Mouse (Mus musculus) small intestine, adult 2 months (tissue): ENCODE results near the gene Map3k13. TPM values are rescaled to one million over a fixed set of nuclear protein-coding genes. Genes with fewer than 3 reads are reported as not detected.

Experiments
- H3K27ac ChIP-seq: fragments of 200-500 bp; 2 replicates; pipeline ENCODE4 v1.5.1; 2012; ENCODE audit warnings: low read depth, low read length, control low read depth, inconsistent platforms; ENCODE audit not compliant: insufficient read depth
- H3K27me3 ChIP-seq: fragments of 200-500 bp; 2 replicates; pipeline ENCODE4 v1.6.1; 2012; ENCODE audit warnings: mild to moderate bottlenecking, moderate library complexity, low read length, inconsistent platforms; ENCODE audit not compliant: control insufficient read depth, insufficient read depth
- H3K36me3 ChIP-seq: fragments of 200-500 bp; 2 replicates; pipeline ENCODE4 v1.6.1; 2012; ENCODE audit warnings: mild to moderate bottlenecking, low read length, control low read depth, inconsistent platforms; ENCODE audit not compliant: control insufficient read depth, insufficient read depth
- H3K4me1 ChIP-seq: fragments of 200-500 bp; 2 replicates; pipeline ENCODE4 v1.6.1; 2012; ENCODE audit warnings: low read length, inconsistent platforms, mixed read lengths; ENCODE audit not compliant: control insufficient read depth, insufficient read depth, insufficient read length
- H3K4me3 ChIP-seq: fragments of 200-500 bp; 2 replicates; pipeline ENCODE4 v1.5.1; 2012; ENCODE audit warnings: low read depth, mild to moderate bottlenecking, control low read depth, inconsistent platforms, low read length, moderate library complexity
- CTCF ChIP-seq: fragments of 200-500 bp; IDR thresholded peaks from 2 replicates; pipeline ENCODE4 v1.5.1; 2012; ENCODE audit warnings: low read depth, mild to moderate bottlenecking, control low read depth, inconsistent platforms, low read length, moderate library complexity, mixed read lengths; ENCODE audit not compliant: insufficient replicate concordance, insufficient read length; ENCODE audit errors: extremely low read depth
- POLR2A ChIP-seq: fragments of 200-500 bp; IDR thresholded peaks from 2 replicates; pipeline ENCODE4 v1.6.1; 2012; ENCODE audit warnings: low read depth, mild to moderate bottlenecking, control low read depth, inconsistent platforms, low read length, moderate library complexity
- WGBS: fragments of 180-500 bp; shearing (Covaris S2); methylation state at CpG from one replicate; pipeline ENCODE4 v1.1.7; 2018; 5-methylcytosine and 5-hydroxymethylcytosine counted together
- polyA plus RNA-seq: library from polyadenylated mRNA; depleted of rRNA; stranded (reverse); fragments of >200 nt; gene quantifications from 2 replicates; pipeline ENCODE4 v1.2.3, GENCODE M21; 2012

Gene Map3k13
- polyA plus RNA-seq, 1 experiment: 11.2 TPM

DNA sequence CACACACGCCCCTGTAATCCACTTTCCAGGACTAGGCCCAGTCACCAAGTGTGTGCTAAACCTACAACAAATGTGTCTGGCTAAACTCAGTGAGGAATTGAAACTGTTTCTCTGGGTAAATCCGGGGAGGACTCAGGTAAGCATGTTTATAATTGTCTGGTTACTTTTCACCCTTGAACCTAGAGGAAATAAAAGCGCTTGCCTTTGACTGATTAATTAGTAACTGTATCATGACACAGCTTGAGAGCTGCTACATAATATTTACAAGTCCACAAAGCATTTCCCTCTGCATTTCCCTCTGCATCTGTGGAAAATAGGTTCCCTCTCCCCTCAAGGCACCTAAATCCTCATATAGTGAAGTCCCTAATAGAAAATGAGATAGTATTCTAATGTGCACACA lies 12.9 kb upstream of the Map3k13 start:
- 22% methylated on average over 3 of the region's 3 CpGs for whole genome bisulfite sequencing
- no peaks in the 10 kb centered on the region for H3K27me3 ChIP-seq
- no peak for TF ChIP-seq POLR2A
- no peak for TF ChIP-seq CTCF

DNA sequence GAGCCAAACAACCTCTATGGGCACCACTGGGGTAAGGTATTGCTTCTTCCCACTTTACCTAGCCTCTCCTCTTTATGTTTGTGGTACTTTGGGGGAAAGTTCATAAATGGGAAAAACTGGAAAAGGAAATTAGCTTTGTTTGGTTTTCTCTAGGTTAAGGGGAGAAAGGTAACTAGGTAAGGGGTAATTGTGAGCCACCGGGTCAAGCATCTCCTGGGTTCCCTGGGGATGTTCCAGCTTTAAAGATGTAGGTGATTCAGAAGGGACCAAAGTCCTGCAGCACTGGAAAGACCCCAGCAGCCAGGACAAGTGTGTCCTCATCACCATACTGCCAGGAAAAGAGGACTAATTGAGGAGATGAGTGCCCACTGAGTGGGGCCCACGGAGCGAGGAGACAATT lies 12.3 kb upstream of the Map3k13 start:
- WGBS: 78% methylated on average over 3 of the region's 3 CpGs
- no peak overlapping the region for H3K4me3 ChIP-seq
- peak overlapping the region; percentile 43 for H3K27ac ChIP-seq
- TF ChIP-seq POLR2A (no peak), CTCF (no peak)
- peaks cover 10% of the 10 kb centered on the region; the same call in 1 of the 2 replicates for H3K4me1 ChIP-seq
- H3K27me3 ChIP-seq: no peaks in the 10 kb centered on the region
- H3K36me3 ChIP-seq: peaks cover 6% of the 10 kb centered on the region; the same call in 1 of the 2 replicates

More for the DNA sequence above, 12.9 kb upstream of the Map3k13 start:
- Histone ChIP-seq H3K27ac (peak overlapping the region; percentile 85), H3K4me3 (no peak overlapping the region), H3K4me1 (peaks cover 10% of the 10 kb centered on the region; the same call in 1 of the 2 replicates), H3K36me3 (peaks cover 6% of the 10 kb centered on the region; the same call in 1 of the 2 replicates)

- no peak overlapping the region for H3K27ac ChIP-seq
- no peak overlapping the region for H3K4me3 ChIP-seq
- peaks cover 10% of the 10 kb centered on the region; the same call in 1 of the 2 replicates for H3K4me1 ChIP-seq
- no peak for TF ChIP-seq CTCF
- TF ChIP-seq POLR2A: no peak
- H3K27me3 ChIP-seq: no peaks in the 10 kb centered on the region
- no peaks in the 10 kb centered on the region for H3K36me3 ChIP-seq
- 30% methylated on average over 2 of the region's 2 CpGs for WGBS
These were observed 11.3 kb upstream of the Map3k13 start for GRCm38 (mm10) chr16:21782807-21783206.

DNA sequence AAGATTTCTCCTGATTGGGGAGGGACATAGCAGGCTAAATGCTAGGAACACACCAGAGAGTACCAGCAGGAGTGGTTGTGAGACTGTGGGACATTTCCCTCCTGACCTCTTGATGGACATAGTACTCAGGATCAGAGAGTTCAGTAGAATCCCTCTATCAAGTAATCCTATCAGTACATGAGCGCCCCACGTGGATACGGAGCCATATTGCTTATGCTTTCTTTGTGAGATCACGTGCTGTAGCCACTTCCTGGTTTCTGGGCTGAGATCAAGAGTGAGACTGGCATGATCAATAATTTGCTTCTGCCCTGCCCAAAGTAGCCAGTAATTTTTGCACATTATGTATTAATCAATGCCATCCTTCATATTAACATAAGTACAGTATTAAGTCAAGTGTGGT lies 9.1 kb upstream of the Map3k13 start:
- 55% methylated on average over 4 of the region's 4 CpGs for WGBS
- TF ChIP-seq CTCF (no peak), POLR2A (no peak)

DNA sequence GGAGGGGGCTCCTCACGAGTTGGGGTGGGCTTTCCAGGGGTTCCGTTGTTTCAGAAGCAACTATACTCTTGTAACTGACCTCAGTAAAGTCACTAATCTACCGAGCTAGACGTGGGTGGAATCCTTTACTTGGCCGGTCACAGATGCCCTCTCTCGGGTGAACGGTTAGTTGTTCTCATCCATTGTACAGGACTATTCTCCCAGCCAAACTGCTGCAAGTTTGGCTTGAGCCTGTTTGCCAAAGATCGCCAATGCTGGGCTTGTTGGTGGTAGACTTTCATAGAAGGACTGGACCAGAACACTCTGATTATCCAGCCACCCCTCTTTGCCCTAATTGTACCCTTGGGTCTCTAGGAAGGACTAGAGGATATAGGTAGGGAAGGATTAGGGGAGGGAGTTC lies 7.8 kb upstream of the Map3k13 start:
- Histone ChIP-seq H3K27me3 (no peaks in the 10 kb centered on the region), H3K27ac (no peak overlapping the region), H3K4me1 (peaks cover 6% of the 10 kb centered on the region), H3K4me3 (no peak overlapping the region), H3K36me3 (no peaks in the 10 kb centered on the region)
- WGBS: 82% methylated on average over 8 of the region's 8 CpGs
- TF ChIP-seq CTCF: no peak
- TF ChIP-seq POLR2A: no peak

More for the DNA sequence above, 9.1 kb upstream of the Map3k13 start:
- no peak overlapping the region for H3K27ac ChIP-seq
- H3K4me3 ChIP-seq: no peak overlapping the region
- no peaks in the 10 kb centered on the region for H3K36me3 ChIP-seq
- H3K4me1 ChIP-seq: peaks cover 13% of the 10 kb centered on the region
- no peaks in the 10 kb centered on the region for H3K27me3 ChIP-seq

DNA sequence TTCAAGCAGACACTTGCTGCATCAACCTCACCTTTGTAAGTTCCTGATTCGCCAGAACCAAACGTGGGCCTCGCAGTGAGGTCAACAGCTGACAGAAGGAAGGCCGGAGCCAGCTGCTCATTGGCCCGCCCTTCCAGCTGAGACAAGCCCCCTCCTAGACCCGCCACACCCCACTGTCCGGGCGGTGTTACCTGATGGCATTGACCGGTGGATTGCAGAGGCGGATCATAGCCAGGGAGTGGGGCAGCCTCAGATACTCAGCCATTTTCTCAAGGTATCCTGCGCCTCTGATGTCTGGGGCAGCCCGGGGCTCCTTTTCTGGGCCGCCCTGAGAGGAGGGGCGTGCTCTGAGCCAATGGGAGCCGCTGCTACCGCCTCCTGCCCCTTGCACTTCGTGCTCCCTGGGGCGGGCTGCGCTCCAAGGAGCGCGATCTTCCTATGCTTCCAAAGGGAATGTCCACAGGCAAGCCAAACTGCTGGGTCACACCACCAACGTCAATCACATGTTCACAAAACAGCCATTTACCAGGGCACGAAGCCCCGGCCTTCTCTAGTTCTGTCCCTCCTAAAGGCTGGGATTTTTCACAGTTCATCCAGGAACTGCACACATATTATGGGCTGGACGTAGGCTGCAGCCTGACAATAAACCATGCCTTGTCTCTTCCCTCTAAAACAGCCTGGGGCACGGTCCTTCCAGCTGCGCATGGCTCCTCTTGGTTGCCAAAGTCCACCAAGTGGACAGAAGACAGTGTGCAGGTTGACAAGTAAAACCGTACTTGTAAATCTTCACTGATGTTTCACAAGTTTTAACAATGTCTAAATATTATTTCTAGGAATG lies 6.4 kb upstream of the Map3k13 start, which contains the start of gene Ehhadh:
Gene Ehhadh, minus strand, starts transcription at position 292 of the 838 bp plus-strand sequence.
- H3K27ac ChIP-seq: peak within 1 kb of the TSS; percentile 92
- H3K4me1 ChIP-seq: peaks cover 3% of the 10 kb centered on the region
- 2% methylated on average over 28 of the region's 28 CpGs for WGBS
- TF ChIP-seq POLR2A: peak; percentile 85
- TF ChIP-seq CTCF: peak; percentile 6; the same call in 1 of the 2 replicates
- peak within 1 kb of the TSS; percentile 74 for H3K4me3 ChIP-seq
- no peaks in the 10 kb centered on the region for H3K36me3 ChIP-seq
- no peaks in the 10 kb centered on the region for H3K27me3 ChIP-seq

DNA sequence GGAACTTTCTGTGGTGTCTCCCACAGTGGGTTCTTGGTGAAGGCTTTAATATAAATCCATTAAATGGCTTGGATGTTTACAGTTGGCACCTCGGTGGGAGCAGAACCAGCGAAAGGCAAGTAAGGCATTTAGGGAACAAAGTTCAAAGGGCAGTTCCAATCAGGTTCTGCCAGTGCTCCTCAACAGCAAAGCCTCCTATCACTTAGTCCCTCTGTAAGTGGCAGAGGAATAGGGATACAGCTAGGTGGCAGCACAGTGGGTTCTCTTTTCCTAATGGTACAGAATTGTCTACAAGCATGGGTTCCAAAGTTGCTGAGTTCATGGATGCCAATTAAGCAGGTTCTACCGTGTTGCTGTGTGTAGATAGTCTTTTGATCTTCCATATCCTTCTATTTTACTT lies 5.6 kb upstream of the Map3k13 start:
- no peaks in the 10 kb centered on the region for H3K36me3 ChIP-seq
- TF ChIP-seq POLR2A (no peak), CTCF (no peak)
- H3K27me3 ChIP-seq: no peaks in the 10 kb centered on the region
- 19% methylated on average over 3 of the region's 3 CpGs for WGBS
- H3K4me3 ChIP-seq: no peak overlapping the region
- peak overlapping the region; percentile 92 for H3K27ac ChIP-seq
- peaks cover 3% of the 10 kb centered on the region for H3K4me1 ChIP-seq
